Mouse (Mus musculus) liver, embryonic 16.5 days (tissue): Measurements from ENCODE around the gene Aldh1l1. TPM values are rescaled to one million over a fixed set of nuclear protein-coding genes. Genes with fewer than 3 reads are reported as not detected.

Experiments
- ATAC-seq: fragments of 200-750 bp; cut with Nextera tagmentation; 2 replicates; pipeline ENCODE4 v1.8.0; 2017; ENCODE audit warnings: low read depth, mild to moderate bottlenecking, moderate number of reproducible peaks, moderate library complexity
- H3K27ac ChIP-seq: fragments of 300-500 bp; sonication (generic); 2 replicates; pipeline ENCODE4 v1.5.1; 2014; ENCODE audit warnings: mild to moderate bottlenecking, low read length
- H3K27me3 ChIP-seq: fragments of 300-500 bp; sonication (generic); 2 replicates; pipeline ENCODE4 v1.6.1; 2014; ENCODE audit warnings: low read depth, low read length, mixed read lengths; ENCODE audit not compliant: control insufficient read depth, insufficient read depth
- H3K36me3 ChIP-seq: fragments of 300-500 bp; sonication (generic); 2 replicates; pipeline ENCODE4 v1.6.1; 2014; ENCODE audit warnings: mild to moderate bottlenecking; ENCODE audit not compliant: control insufficient read depth, insufficient read depth
- H3K4me1 ChIP-seq: fragments of 300-500 bp; sonication (generic); 2 replicates; pipeline ENCODE4 v1.6.1; 2014; ENCODE audit warnings: low read depth, low read length, mixed read lengths; ENCODE audit not compliant: control insufficient read depth
- H3K4me2 ChIP-seq: fragments of 300-500 bp; sonication (generic); 2 replicates; pipeline ENCODE4 v1.6.1; 2014; ENCODE audit warnings: low read depth, low read length, mixed read lengths
- H3K4me3 ChIP-seq: fragments of 300-500 bp; sonication (generic); 2 replicates; pipeline ENCODE4 v1.5.1; 2014; ENCODE audit warnings: low read depth, mild to moderate bottlenecking, low read length
- H3K9ac ChIP-seq: fragments of 300-500 bp; sonication (generic); 2 replicates; pipeline ENCODE4 v1.6.1; 2014; ENCODE audit warnings: low read depth, low read length
- H3K9me3 ChIP-seq: fragments of 300-500 bp; sonication (generic); replicated peaks from 2 replicates; pipeline ENCODE4 v1.6.1; 2016; ENCODE audit warnings: low read length; ENCODE audit not compliant: control insufficient read depth
- WGBS: fragments of 180-500 bp; shearing (Covaris S2); extraction: QIAGEN DNeasy Blood & Tissue Kit; methylation state at CpG from one replicate; pipeline ENCODE4 v1.1.7; 2014; ENCODE audit not compliant: insufficient replicate concordance; 5-methylcytosine and 5-hydroxymethylcytosine counted together
- polyA plus RNA-seq: library from polyadenylated mRNA; unstranded; fragments of >200 nt; fragmentation: Nextera tagmentation; extraction: Ambion mirVana; gene quantifications from 2 replicates; pipeline ENCODE4 v1.2.1, GENCODE M21; 2015

The Aldh1l1 gene
- polyA plus RNA-seq, 1 experiment from 2014 or later = 48.3 TPM

GRCm38 (mm10) chr6:90567928-90568327, 81.7 kb downstream of the Aldh1l1 start:
- Histone ChIP-seq H3K4me3 (no peak overlapping the region), H3K9me3 (no peaks in the 10 kb centered on the region), H3K9ac (no peak overlapping the region), H3K4me1 (no peaks in the 10 kb centered on the region), H3K36me3 (no peaks in the 10 kb centered on the region), H3K27me3 (no peaks in the 10 kb centered on the region), H3K4me2 (no peak overlapping the region), H3K27ac (no peak overlapping the region)
- WGBS = 45% methylated on average over 3 of the region's 3 CpGs
- no peak for ATAC-seq

- Histone ChIP-seq H3K27me3 (no peaks in the 10 kb centered on the region), H3K4me3 (no peak overlapping the region), H3K4me2 (no peak overlapping the region), H3K9ac (no peak overlapping the region), H3K9me3 (no peaks in the 10 kb centered on the region), H3K4me1 (no peaks in the 10 kb centered on the region), H3K36me3 (no peaks in the 10 kb centered on the region), H3K27ac (no peak overlapping the region)
- ATAC-seq = no peak
- 80% methylated on average over 4 of the region's 4 CpGs for WGBS
Observed at GRCm38 (mm10) chr6:90568721-90569120, 82.5 kb downstream of the Aldh1l1 start.

- no peak overlapping the region for H3K27ac ChIP-seq
- no peaks in the 10 kb centered on the region for H3K36me3 ChIP-seq
- no peak overlapping the region for H3K4me3 ChIP-seq
- no peaks in the 10 kb centered on the region for H3K4me1 ChIP-seq
- 28% methylated on average over 12 of the region's 12 CpGs for WGBS
- H3K4me2 ChIP-seq = no peak overlapping the region
- no peak overlapping the region for H3K9ac ChIP-seq
- no peaks in the 10 kb centered on the region for H3K27me3 ChIP-seq
- ATAC-seq = no peak
- no peaks in the 10 kb centered on the region for H3K9me3 ChIP-seq
Observed at GRCm38 (mm10) chr6:90569736-90570383, 83.6 kb downstream of the Aldh1l1 start.

- no peak overlapping the region for H3K4me3 ChIP-seq
- H3K4me1 ChIP-seq = no peaks in the 10 kb centered on the region
- 57% methylated on average over 8 of the region's 8 CpGs for WGBS
- no peak overlapping the region for H3K27ac ChIP-seq
- no peaks in the 10 kb centered on the region for H3K36me3 ChIP-seq
- no peak overlapping the region for H3K4me2 ChIP-seq
- H3K9ac ChIP-seq = no peak overlapping the region
- no peaks in the 10 kb centered on the region for H3K9me3 ChIP-seq
- no peaks in the 10 kb centered on the region for H3K27me3 ChIP-seq
- no peak for ATAC-seq
Observed at GRCm38 (mm10) chr6:90570392-90570791, 84.2 kb downstream of the Aldh1l1 start.

- Histone ChIP-seq H3K9ac (no peak overlapping the region), H3K27me3 (no peaks in the 10 kb centered on the region), H3K4me2 (no peak overlapping the region), H3K4me1 (no peaks in the 10 kb centered on the region; the same call in 1 of the 2 replicates), H3K36me3 (no peaks in the 10 kb centered on the region), H3K9me3 (no peaks in the 10 kb centered on the region), H3K27ac (no peak overlapping the region), H3K4me3 (no peak overlapping the region)
- ATAC-seq = 0 out of 2 replicates have a peak, but pooled peaks have one; percentile 12
- 45% methylated on average over 3 of the region's 3 CpGs for WGBS
Observed at GRCm38 (mm10) chr6:90575261-90575715, 89.1 kb downstream of the Aldh1l1 start.

- H3K9ac ChIP-seq = no peak overlapping the region
Observed at GRCm38 (mm10) chr6:90578174-90578573, 91.9 kb downstream of the Aldh1l1 start.

GRCm38 (mm10) chr6:90582331-90582730, 96.1 kb downstream of the Aldh1l1 start:
- no peak overlapping the region for H3K27ac ChIP-seq
- no peak overlapping the region for H3K4me2 ChIP-seq
- no peaks in the 10 kb centered on the region for H3K27me3 ChIP-seq
- WGBS = 53% methylated on average over 2 of the region's 2 CpGs
- H3K9ac ChIP-seq = no peak overlapping the region
- H3K9me3 ChIP-seq = no peaks in the 10 kb centered on the region
- H3K4me3 ChIP-seq = no peak overlapping the region
- no peaks in the 10 kb centered on the region for H3K36me3 ChIP-seq
- H3K4me1 ChIP-seq = no peaks in the 10 kb centered on the region; the same call in 1 of the 2 replicates
- no peak for ATAC-seq

More at GRCm38 (mm10) chr6:90578174-90578573, 91.9 kb downstream of the Aldh1l1 start:
- 44% methylated on average over 3 of the region's 3 CpGs for WGBS
- no peak overlapping the region for H3K4me3 ChIP-seq
- no peaks in the 10 kb centered on the region; the same call in 1 of the 2 replicates for H3K4me1 ChIP-seq
- H3K27ac ChIP-seq = no peak overlapping the region
- no peaks in the 10 kb centered on the region for H3K9me3 ChIP-seq
- peak; percentile 94 for ATAC-seq
- no peak overlapping the region for H3K4me2 ChIP-seq
- no peaks in the 10 kb centered on the region for H3K36me3 ChIP-seq
- H3K27me3 ChIP-seq = no peaks in the 10 kb centered on the region

- H3K9ac ChIP-seq = no peak overlapping the region
- no peaks in the 10 kb centered on the region; the same call in 1 of the 2 replicates for H3K36me3 ChIP-seq
- 55% methylated on average over 5 of the region's 5 CpGs for WGBS
- no peak for ATAC-seq
- no peak overlapping the region for H3K4me3 ChIP-seq
- H3K9me3 ChIP-seq = no peaks in the 10 kb centered on the region
- no peaks in the 10 kb centered on the region for H3K27me3 ChIP-seq
- H3K4me2 ChIP-seq = no peak overlapping the region
- no peak overlapping the region for H3K27ac ChIP-seq
- no peaks in the 10 kb centered on the region for H3K4me1 ChIP-seq
Observed at GRCm38 (mm10) chr6:90588113-90588512, 101.9 kb downstream of the Aldh1l1 start.

GRCm38 (mm10) chr6:90590707-90591106, 104.5 kb downstream of the Aldh1l1 start:
- no peak overlapping the region for H3K4me3 ChIP-seq
- H3K4me1 ChIP-seq = no peaks in the 10 kb centered on the region
- no peak overlapping the region for H3K27ac ChIP-seq
- no peak for ATAC-seq
- peaks cover 7% of the 10 kb centered on the region for H3K36me3 ChIP-seq
- H3K9me3 ChIP-seq = no peaks in the 10 kb centered on the region; the same call in 1 of the 2 replicates
- 68% methylated on average over 1 of the region's 1 CpGs for WGBS
- H3K27me3 ChIP-seq = no peaks in the 10 kb centered on the region
- no peak overlapping the region for H3K9ac ChIP-seq
- no peak overlapping the region for H3K4me2 ChIP-seq
